Mouse (Mus musculus): ENCODE measurements around the gene Exoc8.

DNA sequence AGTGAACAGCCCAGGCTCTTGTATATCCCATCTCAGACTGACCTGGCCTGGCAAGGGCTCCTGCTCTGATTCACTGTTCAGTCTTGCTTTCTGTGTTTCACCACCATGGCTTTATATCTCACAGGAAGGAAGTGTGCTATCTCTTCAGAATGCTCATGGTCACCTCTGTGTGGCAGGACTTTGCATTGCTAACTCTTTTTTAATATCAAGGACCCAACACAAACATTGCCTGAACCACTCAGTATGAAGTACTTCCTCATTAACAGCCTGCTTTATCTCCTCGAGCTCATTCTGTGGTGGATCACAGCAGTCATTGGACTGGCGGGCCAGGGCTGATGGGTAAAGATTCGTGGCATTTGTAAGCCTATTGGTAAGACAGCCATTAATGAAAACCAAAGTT, 30.8 kb downstream of the Exoc8 start:
- TF ChIP-seq CTCF (conservative IDR thresholded peaks at IDR 0.05; ENCODE audit: insufficient read depth, insufficient read length, low read depth, low read length) = no peak
- TF ChIP-seq POLR2A (IDR thresholded peaks at IDR 0.05; ENCODE audit: low read depth, low read length) = no peak
